Mouse (Mus musculus): ENCODE data around the gene Lmo2. TPM values are rescaled to one million over a fixed set of nuclear protein-coding genes. Genes with fewer than 3 reads are reported as not detected.
"Not testable (repeated sequence)": the region's sequence is repeated elsewhere in the genome, so short reads cannot be mapped to it uniquely, and the experiment has no call there.

Lmo2 gene
- polyA plus RNA-seq, 1 experiment from 2014 or later, result 24.5 TPM

- Histone ChIP-seq H3K4me2 (no peak overlapping the region), H3K4me1 (no peaks in the 10 kb centered on the region), H3K27ac (replicated peaks) (no peak overlapping the region), H3K9ac (no peak overlapping the region), H3K27me3 (replicated peaks) (peaks cover 44% of the 10 kb centered on the region), H3K4me3 (no peak overlapping the region), H3K9me3 (no peaks in the 10 kb centered on the region), H3K36me3 (peaks cover 17% of the 10 kb centered on the region; the same call in 1 of the 2 replicates)
- ATAC-seq (ENCODE audit: extremely low read depth, insufficient number of reproducible peaks, low FRiP score, low TSS enrichment), result no peak
- 87% methylated on average over 10 of the region's 10 CpGs for WGBS
Observed at GRCm38 (mm10) chr2:103983146-103983545, 25.4 kb downstream of the Lmo2 start.

- H3K9me3 ChIP-seq; H3K36me3 ChIP-seq; H3K4me3 ChIP-seq; H3K4me1 ChIP-seq; H3K9ac ChIP-seq; ATAC-seq (ENCODE audit: extremely low read depth, insufficient number of reproducible peaks, low FRiP score, low TSS enrichment); H3K27ac ChIP-seq (replicated peaks); H3K4me2 ChIP-seq: not testable (repeated sequence)
- WGBS, result 60% methylated on average over 8 of the region's 8 CpGs
- peaks cover 24% of the 10 kb centered on the region for H3K27me3 ChIP-seq (replicated peaks)
Observed at GRCm38 (mm10) chr2:103987595-103987994, 29.8 kb downstream of the Lmo2 start.

DNA sequence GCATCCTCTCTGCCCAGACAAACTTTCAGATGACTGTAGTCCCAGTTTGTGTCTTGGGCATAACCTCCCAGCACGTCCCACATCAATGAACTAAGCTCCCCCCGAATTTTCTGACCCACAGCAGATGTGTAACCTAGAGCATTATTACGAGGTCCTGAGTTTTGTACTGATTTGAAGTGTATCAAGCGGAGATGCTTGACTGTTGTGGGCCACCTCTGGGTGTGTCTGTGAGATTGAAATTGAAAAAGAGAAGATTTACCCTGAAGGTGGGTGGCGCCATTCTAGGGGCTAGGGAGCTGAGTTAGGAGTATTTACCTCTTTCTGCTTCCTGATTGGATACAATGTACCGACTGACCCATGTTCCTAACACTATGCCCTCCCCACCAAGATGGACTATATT, 31.9 kb downstream of the Lmo2 start:
- 78% methylated on average over 6 of the region's 6 CpGs for WGBS
- H3K36me3 ChIP-seq, result no peaks in the 10 kb centered on the region
- H3K4me1 ChIP-seq, result no peaks in the 10 kb centered on the region
- H3K27me3 ChIP-seq (replicated peaks), result peaks cover 27% of the 10 kb centered on the region
- H3K9me3 ChIP-seq, result no peaks in the 10 kb centered on the region
- no peak overlapping the region for H3K4me3 ChIP-seq
- H3K27ac ChIP-seq (replicated peaks), result no peak overlapping the region
- H3K9ac ChIP-seq, result no peak overlapping the region
- ATAC-seq (ENCODE audit: extremely low read depth, insufficient number of reproducible peaks, low FRiP score, low TSS enrichment), result no peak
- H3K4me2 ChIP-seq, result no peak overlapping the region

- no peaks in the 10 kb centered on the region for H3K36me3 ChIP-seq
- no peaks in the 10 kb centered on the region for H3K4me1 ChIP-seq
- peaks cover 26% of the 10 kb centered on the region for H3K27me3 ChIP-seq (replicated peaks)
- ATAC-seq (ENCODE audit: extremely low read depth, insufficient number of reproducible peaks, low FRiP score, low TSS enrichment), result no peak
- no peak overlapping the region for H3K27ac ChIP-seq (replicated peaks)
- H3K4me2 ChIP-seq, result no peak overlapping the region
- no peak overlapping the region for H3K9ac ChIP-seq
- H3K4me3 ChIP-seq, result no peak overlapping the region
- no peaks in the 10 kb centered on the region for H3K9me3 ChIP-seq
Observed at GRCm38 (mm10) chr2:103991303-103991702, 33.5 kb downstream of the Lmo2 start.

DNA sequence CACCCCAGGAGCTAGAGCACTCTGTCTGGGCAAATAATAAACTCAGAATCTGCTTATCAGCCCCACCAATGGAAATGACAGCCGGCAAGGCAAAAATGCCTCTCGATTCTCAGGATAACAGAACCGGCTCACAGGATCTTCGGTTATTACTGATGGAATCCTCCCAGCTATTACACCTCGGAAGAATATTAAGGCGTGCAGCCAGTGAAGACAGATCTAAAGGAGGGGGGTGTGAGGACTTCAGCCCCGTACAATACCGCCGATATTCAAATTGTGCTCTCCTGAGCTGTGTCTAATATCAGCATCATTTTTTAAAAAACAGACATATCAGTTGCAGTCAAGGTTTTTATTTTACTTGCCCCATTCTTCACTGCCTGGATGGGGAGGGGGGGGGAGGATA, 34.4 kb downstream of the Lmo2 start:
- WGBS, result 63% methylated on average over 9 of the region's 9 CpGs
- Histone ChIP-seq H3K9ac (no peak overlapping the region), H3K27me3 (replicated peaks) (peaks cover 26% of the 10 kb centered on the region), H3K4me2 (no peak overlapping the region), H3K36me3 (no peaks in the 10 kb centered on the region), H3K4me3 (no peak overlapping the region), H3K4me1 (no peaks in the 10 kb centered on the region), H3K9me3 (no peaks in the 10 kb centered on the region), H3K27ac (replicated peaks) (no peak overlapping the region)
- no peak for ATAC-seq (ENCODE audit: extremely low read depth, insufficient number of reproducible peaks, low FRiP score, low TSS enrichment)

- H3K36me3 ChIP-seq, result no peaks in the 10 kb centered on the region
- no peak for ATAC-seq (ENCODE audit: extremely low read depth, insufficient number of reproducible peaks, low FRiP score, low TSS enrichment)
- no peak overlapping the region for H3K4me3 ChIP-seq
- WGBS, result 31% methylated on average over 17 of the region's 17 CpGs
- H3K4me1 ChIP-seq, result no peaks in the 10 kb centered on the region
- no peak overlapping the region for H3K9ac ChIP-seq
- no peak overlapping the region for H3K27ac ChIP-seq (replicated peaks)
- no peak overlapping the region for H3K4me2 ChIP-seq
- H3K27me3 ChIP-seq (replicated peaks), result peaks cover 26% of the 10 kb centered on the region
- no peaks in the 10 kb centered on the region for H3K9me3 ChIP-seq
Observed at GRCm38 (mm10) chr2:103992618-103993332, 35.0 kb downstream of the Lmo2 start.

GRCm38 (mm10) chr2:104001076-104001475, 43.3 kb downstream of the Lmo2 start:
- Histone ChIP-seq H3K9me3 (no peaks in the 10 kb centered on the region), H3K4me2 (no peak overlapping the region), H3K27me3 (replicated peaks) (peaks cover 22% of the 10 kb centered on the region), H3K9ac (no peak overlapping the region), H3K27ac (replicated peaks) (no peak overlapping the region), H3K4me1 (no peaks in the 10 kb centered on the region), H3K4me3 (no peak overlapping the region), H3K36me3 (no peaks in the 10 kb centered on the region)
- 21% methylated on average over 2 of the region's 2 CpGs for WGBS
- ATAC-seq (ENCODE audit: extremely low read depth, insufficient number of reproducible peaks, low FRiP score, low TSS enrichment), result no peak

DNA sequence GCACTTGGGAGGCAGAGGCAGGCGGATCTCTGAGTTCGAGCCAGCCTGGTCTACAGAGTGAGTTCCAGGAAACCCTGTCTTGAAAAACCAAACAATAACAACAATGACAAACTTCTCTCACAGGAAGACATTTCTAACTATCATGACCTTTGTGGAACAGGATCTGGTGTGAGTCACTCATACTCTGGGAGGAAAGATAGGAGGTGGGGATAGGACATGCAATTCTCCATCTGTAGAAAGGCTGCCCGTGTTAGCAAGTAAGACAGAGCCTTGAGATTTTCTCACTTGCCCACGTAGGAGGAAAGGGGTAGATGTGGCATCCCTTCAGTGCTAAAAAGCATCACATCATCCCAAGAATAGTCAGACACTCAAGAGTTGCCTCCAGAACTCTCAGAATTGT, 44.1 kb downstream of the Lmo2 start:
- Histone ChIP-seq H3K4me1 (no peaks in the 10 kb centered on the region), H3K9ac (no peak overlapping the region), H3K27ac (replicated peaks) (no peak overlapping the region), H3K27me3 (replicated peaks) (peaks cover 22% of the 10 kb centered on the region), H3K36me3 (no peaks in the 10 kb centered on the region), H3K4me2 (no peak overlapping the region), H3K9me3 (no peaks in the 10 kb centered on the region), H3K4me3 (no peak overlapping the region)
- no peak for ATAC-seq (ENCODE audit: extremely low read depth, insufficient number of reproducible peaks, low FRiP score, low TSS enrichment)
- WGBS, result 61% methylated on average over 4 of the region's 4 CpGs

GRCm38 (mm10) chr2:104002711-104003413, 45.1 kb downstream of the Lmo2 start:
- Histone ChIP-seq H3K27ac (replicated peaks) (no peak overlapping the region), H3K4me2 (no peak overlapping the region), H3K9ac (no peak overlapping the region), H3K4me3 (no peak overlapping the region), H3K36me3 (no peaks in the 10 kb centered on the region), H3K4me1 (no peaks in the 10 kb centered on the region), H3K9me3 (no peaks in the 10 kb centered on the region), H3K27me3 (replicated peaks) (peaks cover 22% of the 10 kb centered on the region)
- WGBS, result 31% methylated on average over 16 of the region's 16 CpGs
- no peak for ATAC-seq (ENCODE audit: extremely low read depth, insufficient number of reproducible peaks, low FRiP score, low TSS enrichment)

- H3K4me1 ChIP-seq, result no peaks in the 10 kb centered on the region
- H3K4me2 ChIP-seq, result no peak overlapping the region
- no peak overlapping the region for H3K27ac ChIP-seq (replicated peaks)
- peaks cover 16% of the 10 kb centered on the region for H3K27me3 ChIP-seq (replicated peaks)
- no peaks in the 10 kb centered on the region for H3K9me3 ChIP-seq
- H3K9ac ChIP-seq, result no peak overlapping the region
- no peak overlapping the region for H3K4me3 ChIP-seq
- H3K36me3 ChIP-seq, result no peaks in the 10 kb centered on the region
- ATAC-seq (ENCODE audit: extremely low read depth, insufficient number of reproducible peaks, low FRiP score, low TSS enrichment), result no peak
- 71% methylated on average over 7 of the region's 7 CpGs for WGBS
Observed at GRCm38 (mm10) chr2:104007793-104008519, 50.2 kb downstream of the Lmo2 start.

GRCm38 (mm10) chr2:104008853-104009252, 51.1 kb downstream of the Lmo2 start:
- ATAC-seq (ENCODE audit: extremely low read depth, insufficient number of reproducible peaks, low FRiP score, low TSS enrichment); H3K9ac ChIP-seq; H3K27me3 ChIP-seq (replicated peaks); H3K4me1 ChIP-seq; H3K9me3 ChIP-seq; H3K4me3 ChIP-seq; H3K36me3 ChIP-seq; H3K27ac ChIP-seq (replicated peaks); H3K4me2 ChIP-seq: not testable (repeated sequence)
- 86% methylated on average over 3 of the region's 3 CpGs for WGBS

Data from heart, embryonic 13.5 days (tissue).